Mouse (Mus musculus) forebrain, postnatal 0 days (tissue): ENCODE data around the gene Hcrtr1. TPM values are rescaled to one million over a fixed set of nuclear protein-coding genes. Genes with fewer than 3 reads are reported as not detected.
A peak's percentile ranks its signal among the peaks of the same experiment; 100 is the strongest.

Experiments
- ATAC-seq: fragments of 200-750 bp; cut with Nextera tagmentation; 2 replicates; pipeline ENCODE4 v1.8.0; 2017; ENCODE audit warnings: mild to moderate bottlenecking, moderate library complexity
- DNase-seq: peaks from one replicate; pipeline ENCODE4 v3.0.0-alpha.2; 2015
- H3K27ac ChIP-seq: fragments of 300-500 bp; sonication (generic); 2 replicates; pipeline ENCODE4 v1.5.1; 2014; ENCODE audit warnings: low read depth, mild to moderate bottlenecking, antibody characterized with exemption, low read length, moderate library complexity, mixed read lengths
- H3K27me3 ChIP-seq: fragments of 300-500 bp; sonication (generic); 2 replicates; pipeline ENCODE4 v1.6.1; 2014; ENCODE audit warnings: mild to moderate bottlenecking, low read length, mixed read lengths; ENCODE audit not compliant: insufficient read depth
- H3K36me3 ChIP-seq: fragments of 300-500 bp; sonication (generic); 2 replicates; pipeline ENCODE4 v1.6.1; 2014; ENCODE audit warnings: mild to moderate bottlenecking, moderate library complexity; ENCODE audit not compliant: insufficient read depth
- H3K4me1 ChIP-seq: fragments of 300-500 bp; sonication (generic); 2 replicates; pipeline ENCODE4 v1.6.1; 2014; ENCODE audit warnings: antibody characterized with exemption; ENCODE audit not compliant: insufficient read depth
- H3K4me2 ChIP-seq: fragments of 300-500 bp; sonication (generic); 2 replicates; pipeline ENCODE4 v1.6.1; 2014; ENCODE audit warnings: low read depth, mild to moderate bottlenecking, moderate library complexity
- H3K4me3 ChIP-seq: fragments of 300-500 bp; sonication (generic); 2 replicates; pipeline ENCODE4 v1.5.1; 2014; ENCODE audit warnings: low read depth, low read length, mixed read lengths
- H3K9ac ChIP-seq: fragments of 300-500 bp; sonication (generic); 2 replicates; pipeline ENCODE4 v1.6.1; 2014; ENCODE audit warnings: mild to moderate bottlenecking
- H3K9me3 ChIP-seq: fragments of 300-500 bp; sonication (generic); 2 replicates; pipeline ENCODE4 v1.6.1; 2016; ENCODE audit warnings: low read length
- CTCF ChIP-seq: sonication (generic); IDR thresholded peaks from 2 replicates; pipeline ENCODE4 v1.5.1; 2016; ENCODE audit warnings: antibody characterized with exemption, control low read depth, low read depth
- WGBS: fragments of 180-500 bp; shearing (Covaris S2); extraction: QIAGEN DNeasy Blood & Tissue Kit; methylation state at CpG from one replicate; pipeline ENCODE4 v1.1.7; 2014; 5-methylcytosine and 5-hydroxymethylcytosine counted together
- polyA plus RNA-seq: library from polyadenylated mRNA; unstranded; fragments of >200 nt; fragmentation: Nextera tagmentation; extraction: Ambion mirVana; gene quantifications from 2 replicates; pipeline ENCODE4 v1.2.1, GENCODE M21; 2015
- total RNA-seq: library from RNA; depleted of rRNA; stranded (reverse); fragments of >200 nt; gene quantifications from 2 replicates; pipeline ENCODE4 v1.2.3, GENCODE M21; 2014

Gene Hcrtr1
- total and polyA plus RNA-seq, 2 experiments from 2014 or later = 2.5 to 5.0 TPM

GRCm38 (mm10) chr4:130161349-130161748 lies 22.2 kb upstream of the Hcrtr1 start:
- no peaks in the 10 kb centered on the region for H3K36me3 ChIP-seq
- no peak overlapping the region for H3K27ac ChIP-seq
- peaks cover 15% of the 10 kb centered on the region; the same call in 1 of the 2 replicates for H3K27me3 ChIP-seq
- no peak overlapping the region for H3K9ac ChIP-seq
- no peak for DNase-seq
- H3K4me3 ChIP-seq = no peak overlapping the region
- 14% methylated on average over 4 of the region's 4 CpGs for WGBS
- ATAC-seq = no peak
- no peaks in the 10 kb centered on the region for H3K9me3 ChIP-seq
- no peak overlapping the region for H3K4me2 ChIP-seq
- no peak for TF ChIP-seq CTCF
- H3K4me1 ChIP-seq = no peaks in the 10 kb centered on the region

GRCm38 (mm10) chr4:130156812-130157371 lies 17.7 kb upstream of the Hcrtr1 start:
- ATAC-seq = no peak
- H3K4me1 ChIP-seq = no peaks in the 10 kb centered on the region
- no peak for TF ChIP-seq CTCF
- no peaks in the 10 kb centered on the region for H3K36me3 ChIP-seq
- no peaks in the 10 kb centered on the region for H3K9me3 ChIP-seq
- no peak overlapping the region for H3K9ac ChIP-seq
- no peak overlapping the region for H3K4me3 ChIP-seq
- no peak overlapping the region for H3K27ac ChIP-seq
- peaks cover 7% of the 10 kb centered on the region for H3K27me3 ChIP-seq
- WGBS = 69% methylated on average over 12 of the region's 12 CpGs
- DNase-seq = no peak
- no peak overlapping the region for H3K4me2 ChIP-seq

GRCm38 (mm10) chr4:130154250-130154649 lies 15.1 kb upstream of the Hcrtr1 start:
- no peak overlapping the region for H3K9ac ChIP-seq
- no peak for DNase-seq
- no peaks in the 10 kb centered on the region for H3K9me3 ChIP-seq
- no peaks in the 10 kb centered on the region for H3K4me1 ChIP-seq
- H3K36me3 ChIP-seq = no peaks in the 10 kb centered on the region
- 72% methylated on average over 3 of the region's 3 CpGs for WGBS
- TF ChIP-seq CTCF = no peak
- H3K4me2 ChIP-seq = no peak overlapping the region
- no peak for ATAC-seq
- no peak overlapping the region for H3K4me3 ChIP-seq
- peaks cover 7% of the 10 kb centered on the region for H3K27me3 ChIP-seq
- no peak overlapping the region for H3K27ac ChIP-seq

GRCm38 (mm10) chr4:130148405-130148804 lies 9.2 kb upstream of the Hcrtr1 start:
- Histone ChIP-seq H3K36me3 (no peaks in the 10 kb centered on the region), H3K27ac (no peak overlapping the region)
- WGBS = 85% methylated on average over 10 of the region's 10 CpGs

GRCm38 (mm10) chr4:130141786-130142185 lies 2.6 kb upstream of the Hcrtr1 start:
- WGBS = 43% methylated on average over 3 of the region's 3 CpGs
- DNase-seq (no peak), ATAC-seq (no peak)
- H3K9me3 ChIP-seq = no peaks in the 10 kb centered on the region
- TF ChIP-seq CTCF = no peak
- peaks cover 19% of the 10 kb centered on the region for H3K27me3 ChIP-seq
- H3K4me3 ChIP-seq = no peak overlapping the region
- H3K36me3 ChIP-seq = no peaks in the 10 kb centered on the region
- no peak overlapping the region for H3K27ac ChIP-seq
- H3K9ac ChIP-seq = no peak overlapping the region
- H3K4me1 ChIP-seq = 0 out of 2 replicates have a peak, but pooled peaks cover 3% of the 10 kb centered on the region
- H3K4me2 ChIP-seq = no peak overlapping the region

More at GRCm38 (mm10) chr4:130148405-130148804, 9.2 kb upstream of the Hcrtr1 start:
- Histone ChIP-seq H3K4me1 (no peaks in the 10 kb centered on the region), H3K27me3 (peaks cover 7% of the 10 kb centered on the region), H3K4me3 (no peak overlapping the region), H3K4me2 (no peak overlapping the region), H3K9ac (no peak overlapping the region), H3K9me3 (no peaks in the 10 kb centered on the region)
- TF ChIP-seq CTCF = no peak
- no peak for DNase-seq
- no peak for ATAC-seq

GRCm38 (mm10) chr4:130140992-130141402 lies 1.8 kb upstream of the Hcrtr1 start:
- DNase-seq (peak; percentile 54), ATAC-seq (peak; percentile 64)
- H3K36me3 ChIP-seq = no peaks in the 10 kb centered on the region
- H3K4me2 ChIP-seq = no peak overlapping the region
- no peaks in the 10 kb centered on the region for H3K9me3 ChIP-seq
- TF ChIP-seq CTCF = no peak
- H3K4me1 ChIP-seq = 0 out of 2 replicates have a peak, but pooled peaks cover 3% of the 10 kb centered on the region
- H3K27me3 ChIP-seq = peaks cover 19% of the 10 kb centered on the region
- no peak overlapping the region for H3K9ac ChIP-seq
- 48% methylated on average over 9 of the region's 9 CpGs for WGBS
- no peak overlapping the region for H3K4me3 ChIP-seq
- no peak overlapping the region for H3K27ac ChIP-seq

- 0% methylated on average over 54 of the region's 57 CpGs for WGBS
- H3K9me3 ChIP-seq = no peaks in the 10 kb centered on the region
- TF ChIP-seq CTCF = peak; percentile 94
- H3K27ac ChIP-seq = no peak overlapping the region
- H3K4me2 ChIP-seq = peak overlapping the region; percentile 83
- H3K4me1 ChIP-seq = 0 out of 2 replicates have a peak, but pooled peaks cover 3% of the 10 kb centered on the region
- ATAC-seq (peak; percentile 85), DNase-seq (peak; percentile 86)
- H3K4me3 ChIP-seq = peak overlapping the region; percentile 40
- no peaks in the 10 kb centered on the region for H3K36me3 ChIP-seq
- peak overlapping the region; percentile 44 for H3K9ac ChIP-seq
- H3K27me3 ChIP-seq = peaks cover 19% of the 10 kb centered on the region
Measured at GRCm38 (mm10) chr4:130138441-130139213, 532 bp downstream of the Hcrtr1 start.
